Mouse (Mus musculus) natural killer cell, adult 2 months (primary cell): ENCODE results near the gene Pappa.

Experiments
- DNase-seq, 2 experiments: peaks; one replicate each; pipeline ENCODE4 v3.0.0; 2022; ENCODE audit warnings: low spot score in 2 of 2

Pappa gene

GRCm38 (mm10) chr4:65328486-65329308, 204.7 kb downstream of the Pappa start:
- no peak for DNase-seq

- no peak for DNase-seq
Measured at GRCm38 (mm10) chr4:65333718-65334117, 209.7 kb downstream of the Pappa start.

GRCm38 (mm10) chr4:65341766-65342165, 217.8 kb downstream of the Pappa start:
- no peak for DNase-seq

- no peak for DNase-seq
Measured at GRCm38 (mm10) chr4:65350521-65350920, 226.5 kb downstream of the Pappa start.

- no peak for DNase-seq
Measured at GRCm38 (mm10) chr4:65354580-65354979, 230.6 kb downstream of the Pappa start.

GRCm38 (mm10) chr4:65367135-65367534, 243.2 kb downstream of the Pappa start:
- DNase-seq, result no peak

- DNase-seq, result no peak
Measured at GRCm38 (mm10) chr4:65372731-65373130, 248.8 kb downstream of the Pappa start.

- no peak for DNase-seq
Measured at GRCm38 (mm10) chr4:65373841-65374240, 249.9 kb downstream of the Pappa start.

GRCm38 (mm10) chr4:65376571-65376970, 252.6 kb downstream of the Pappa start:
- DNase-seq, result no peak

- no peak for DNase-seq
Measured at GRCm38 (mm10) chr4:65379461-65379860, 255.5 kb downstream of the Pappa start.

GRCm38 (mm10) chr4:65383070-65383469, 259.1 kb downstream of the Pappa start:
- DNase-seq, result no peak

- no peak for DNase-seq
Measured at GRCm38 (mm10) chr4:65391001-65391400, 267.0 kb downstream of the Pappa start.

- DNase-seq, result no peak
Measured at GRCm38 (mm10) chr4:65396806-65397205, 272.8 kb downstream of the Pappa start.

- DNase-seq, result no peak
Measured at GRCm38 (mm10) chr4:65399457-65399856, 275.5 kb downstream of the Pappa start.

GRCm38 (mm10) chr4:65402286-65402685, 278.3 kb downstream of the Pappa start:
- no peak for DNase-seq

GRCm38 (mm10) chr4:65402836-65403634, 279.1 kb downstream of the Pappa start:
- DNase-seq, result no peak
